Mouse (Mus musculus) lung, adult 2 months (tissue): ENCODE data around the gene Htr5a.

Experiments used
- CTCF ChIP-seq: fragments of 200-500 bp; IDR thresholded peaks from 2 replicates; pipeline ENCODE4 v1.5.1; 2011; ENCODE audit warnings: mild to moderate bottlenecking, low read length, control low read depth; ENCODE audit not compliant: insufficient read depth
- POLR2A ChIP-seq: fragments of 200-500 bp; IDR thresholded peaks from 2 replicates; pipeline ENCODE4 v1.6.1; 2011; ENCODE audit warnings: low read depth, mild to moderate bottlenecking, control low read depth, low read length, borderline replicate concordance; ENCODE audit errors: extremely low read depth

- TF ChIP-seq POLR2A (no peak), CTCF (no peak)
Observed at GRCm38 (mm10) chr5:27888080-27888479, 46.1 kb downstream of the Htr5a start.
